Mouse (Mus musculus) common myeloid progenitor, adult 5-6 weeks (primary cell): Measurements from ENCODE around the gene Gpd1. TPM values are rescaled to one million over a fixed set of nuclear protein-coding genes. Genes with fewer than 3 reads are reported as not detected.
A peak's percentile ranks its signal among the peaks of the same experiment; 100 is the strongest.

Source experiments
- ATAC-seq: replicated peaks from 2 replicates; pipeline ENCODE4 v1.8.0; 2016; ENCODE audit warnings: low read depth, mild to moderate bottlenecking, moderate TSS enrichment, inconsistent platforms; ENCODE audit not compliant: poor library complexity, severe bottlenecking
- total RNA-seq: library from RNA; stranded (forward); fragments of 200-1000, 187-1606 nt; gene quantifications from 2 replicates; pipeline ENCODE4 v1.2.3, GENCODE M21; 2017

The Gpd1 gene
- total RNA-seq = 0.46 and 0.82 TPM in 2 replicates

GRCm38 (mm10) chr15:99717386-99718334 lies at the start of gene Gpd1:
Gene Gpd1, plus strand, starts transcription at chr15:99717515.
- peak; percentile 27 for ATAC-seq

GRCm38 (mm10) chr15:99667544-99667943 lies 49.8 kb upstream of the Gpd1 start:
- no peak for ATAC-seq

- peak; percentile 44 for ATAC-seq
Observed at GRCm38 (mm10) chr15:99668881-99669280, 48.4 kb upstream of the Gpd1 start.

- ATAC-seq = no peak
Observed at GRCm38 (mm10) chr15:99669392-99669791, 47.9 kb upstream of the Gpd1 start.

GRCm38 (mm10) chr15:99670154-99670821 lies 47.0 kb upstream of the Gpd1 start, which contains the start of gene Asic1:
Gene Asic1, plus strand, starts transcription at chr15:99670368.
- no peak for ATAC-seq

- no peak for ATAC-seq
Observed at GRCm38 (mm10) chr15:99670964-99671670, 46.2 kb upstream of the Gpd1 start.

GRCm38 (mm10) chr15:99671783-99672182 lies 45.5 kb upstream of the Gpd1 start:
- no peak for ATAC-seq

GRCm38 (mm10) chr15:99674866-99675265 lies 42.4 kb upstream of the Gpd1 start:
- ATAC-seq = no peak

GRCm38 (mm10) chr15:99677089-99677488 lies 40.2 kb upstream of the Gpd1 start:
- no peak for ATAC-seq

- no peak for ATAC-seq
Observed at GRCm38 (mm10) chr15:99678063-99678800, 39.1 kb upstream of the Gpd1 start.

GRCm38 (mm10) chr15:99679008-99679407 lies 38.3 kb upstream of the Gpd1 start:
- ATAC-seq = no peak

- ATAC-seq = no peak
Observed at GRCm38 (mm10) chr15:99682880-99683279, 34.4 kb upstream of the Gpd1 start.

- no peak for ATAC-seq
Observed at GRCm38 (mm10) chr15:99684156-99684555, 33.2 kb upstream of the Gpd1 start.

- peak; percentile 81 for ATAC-seq
Observed at GRCm38 (mm10) chr15:99688712-99689111, 28.6 kb upstream of the Gpd1 start.

GRCm38 (mm10) chr15:99690924-99691323 lies 26.4 kb upstream of the Gpd1 start:
- no peak for ATAC-seq

GRCm38 (mm10) chr15:99691976-99692375 lies 25.3 kb upstream of the Gpd1 start:
- no peak for ATAC-seq

- ATAC-seq = no peak
Observed at GRCm38 (mm10) chr15:99697309-99697708, 20.0 kb upstream of the Gpd1 start.

- ATAC-seq = no peak
Observed at GRCm38 (mm10) chr15:99698533-99699085, 18.7 kb upstream of the Gpd1 start.

- ATAC-seq = no peak
Observed at GRCm38 (mm10) chr15:99699715-99700114, 17.6 kb upstream of the Gpd1 start.
